Mouse (Mus musculus) MEL-GATA-1-ER (cell line): ENCODE results near the gene Tnfaip8l1.

Experiments
- DNase-seq: peaks from one replicate; pipeline ENCODE4 v3.0.0-alpha.2; 2012; ENCODE audit warnings: low read depth; ENCODE audit errors: extremely low read depth

Tnfaip8l1 gene

GRCm38 (mm10) chr17:56137839-56138613 is 24.3 kb upstream of the Tnfaip8l1 start:
- DNase-seq = no peak

GRCm38 (mm10) chr17:56139355-56139754 is 22.9 kb upstream of the Tnfaip8l1 start:
- no peak for DNase-seq

DNA sequence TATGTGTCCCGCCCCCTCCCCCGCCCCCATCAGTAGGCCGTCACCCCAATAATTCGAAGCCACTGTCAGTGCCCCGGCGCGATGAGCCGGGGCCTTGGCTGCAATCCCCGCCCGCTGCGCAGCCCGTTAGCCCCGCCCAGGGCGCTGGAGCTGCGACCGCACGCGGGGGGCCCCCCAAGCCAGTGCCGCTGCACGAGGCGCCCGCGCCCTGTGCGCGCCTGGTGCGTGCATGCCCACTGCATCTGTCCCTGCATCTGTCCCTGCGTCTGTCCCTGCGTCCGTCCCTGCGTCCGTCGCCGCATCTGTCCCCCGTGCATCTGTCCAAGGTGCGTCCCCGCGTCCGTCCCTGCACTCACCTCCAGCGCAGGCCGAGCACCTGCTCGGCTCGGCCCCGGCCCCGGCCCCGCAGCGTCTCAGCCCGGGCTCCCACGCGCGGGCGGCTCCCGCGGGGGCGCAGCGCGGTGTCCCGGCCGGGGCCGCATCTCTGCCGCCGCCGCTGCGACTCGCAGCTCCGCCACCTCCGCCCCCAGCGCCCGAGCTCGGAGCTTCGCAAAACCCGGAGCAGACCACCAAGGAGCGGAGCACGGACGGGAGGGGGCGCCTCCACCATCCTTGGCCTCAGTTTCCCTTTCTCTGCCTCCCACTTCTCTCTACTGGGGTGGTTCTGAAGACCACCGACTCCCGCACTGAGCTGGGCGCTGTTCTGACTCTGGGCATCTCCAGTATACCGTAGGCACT is 22.2 kb upstream of the Tnfaip8l1 start, which contains the start of gene Sema6b:
TSS of gene Sema6b (minus strand) at position 486 of the 738 bp plus-strand sequence.
- DNase-seq = no peak

- DNase-seq = no peak
These were observed 20.3 kb upstream of the Tnfaip8l1 start for GRCm38 (mm10) chr17:56141702-56142605.

- no peak for DNase-seq
These were observed 17.7 kb upstream of the Tnfaip8l1 start for GRCm38 (mm10) chr17:56144546-56144945.

DNA sequence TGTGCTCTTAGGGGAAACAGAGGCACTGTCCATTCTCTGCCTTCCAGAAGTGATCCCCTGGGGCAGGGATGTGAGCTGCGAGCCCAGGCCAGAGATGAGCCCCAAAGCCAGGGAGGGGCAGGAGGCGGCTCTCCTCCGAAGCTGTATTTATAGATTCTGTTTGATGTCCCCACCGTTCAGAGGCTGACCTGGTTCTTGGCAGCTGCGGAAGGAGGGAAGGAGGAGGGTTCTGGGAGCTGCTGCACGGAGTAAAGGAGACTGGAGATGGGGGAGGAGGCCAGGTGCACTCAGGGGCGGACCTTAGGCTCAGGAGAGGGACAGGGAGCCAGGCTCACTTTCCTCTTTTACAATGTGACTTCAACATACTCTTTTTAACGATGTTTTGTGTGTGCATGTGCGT is 16.1 kb upstream of the Tnfaip8l1 start:
- no peak for DNase-seq

DNA sequence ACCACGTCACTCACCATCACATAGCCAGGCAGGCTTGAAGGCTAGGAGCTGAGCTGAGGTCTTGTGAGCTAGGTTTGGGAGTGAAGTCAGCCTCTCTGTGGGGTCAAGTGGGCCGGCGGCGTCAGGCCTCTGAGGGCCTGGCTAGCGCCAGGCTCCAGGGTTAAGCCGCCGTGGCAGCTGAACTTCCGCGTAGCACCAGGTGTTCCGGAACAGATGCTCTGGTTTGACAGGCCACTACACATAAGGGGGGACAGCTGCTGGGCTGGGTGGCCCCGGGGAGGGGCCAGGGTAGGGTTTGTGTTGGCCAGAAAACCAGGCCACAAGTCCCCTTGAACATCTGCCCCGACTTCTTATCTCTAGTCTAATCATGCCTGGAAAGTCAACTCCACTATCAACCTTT is 14.9 kb upstream of the Tnfaip8l1 start:
- no peak for DNase-seq

- DNase-seq = no peak
These were observed 14.0 kb upstream of the Tnfaip8l1 start for GRCm38 (mm10) chr17:56148280-56148679.

- DNase-seq = no peak
These were observed 13.3 kb upstream of the Tnfaip8l1 start for GRCm38 (mm10) chr17:56148790-56149618.

GRCm38 (mm10) chr17:56149897-56150296 is 12.4 kb upstream of the Tnfaip8l1 start:
- DNase-seq = no peak

DNA sequence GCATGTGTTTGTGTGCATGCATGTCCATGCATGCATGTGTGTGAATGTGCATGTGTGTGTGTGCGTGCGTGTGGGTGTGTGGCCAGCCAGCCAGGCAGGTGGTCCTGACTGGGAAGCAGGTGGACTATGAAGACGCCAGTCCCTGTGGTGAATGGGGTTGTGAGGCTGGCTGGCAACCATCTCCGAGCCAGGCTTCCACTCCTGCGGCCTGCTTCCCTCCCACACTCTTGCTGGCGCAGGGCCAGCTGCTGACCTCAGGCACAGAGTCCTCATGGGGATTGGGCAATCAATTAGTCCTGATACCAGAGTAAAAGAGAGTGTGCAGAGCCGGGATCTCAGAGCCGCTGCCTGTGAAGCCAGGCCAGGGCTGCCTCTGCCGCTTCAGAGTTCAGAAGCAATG is 8.6 kb upstream of the Tnfaip8l1 start:
- no peak for DNase-seq

DNA sequence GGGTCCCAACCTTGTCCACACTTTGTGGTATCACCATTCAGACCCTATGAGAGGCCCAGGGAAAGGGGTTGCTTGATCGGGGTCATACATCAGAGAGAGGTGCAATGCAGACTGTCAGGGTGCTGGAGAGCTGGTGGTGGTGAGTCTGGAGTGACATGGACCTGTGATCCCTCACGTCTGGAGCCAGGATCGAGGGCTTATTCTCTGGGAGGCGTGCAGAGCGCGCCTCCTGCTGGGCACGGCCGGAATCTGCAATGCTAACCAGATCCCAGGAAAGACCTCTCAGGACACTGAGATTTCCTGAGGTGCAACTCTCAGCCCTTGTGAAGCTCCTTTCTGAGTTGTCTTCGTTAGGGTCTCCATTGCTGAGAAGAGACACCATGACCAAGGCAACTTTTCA is 2.5 kb upstream of the Tnfaip8l1 start:
- no peak for DNase-seq

DNA sequence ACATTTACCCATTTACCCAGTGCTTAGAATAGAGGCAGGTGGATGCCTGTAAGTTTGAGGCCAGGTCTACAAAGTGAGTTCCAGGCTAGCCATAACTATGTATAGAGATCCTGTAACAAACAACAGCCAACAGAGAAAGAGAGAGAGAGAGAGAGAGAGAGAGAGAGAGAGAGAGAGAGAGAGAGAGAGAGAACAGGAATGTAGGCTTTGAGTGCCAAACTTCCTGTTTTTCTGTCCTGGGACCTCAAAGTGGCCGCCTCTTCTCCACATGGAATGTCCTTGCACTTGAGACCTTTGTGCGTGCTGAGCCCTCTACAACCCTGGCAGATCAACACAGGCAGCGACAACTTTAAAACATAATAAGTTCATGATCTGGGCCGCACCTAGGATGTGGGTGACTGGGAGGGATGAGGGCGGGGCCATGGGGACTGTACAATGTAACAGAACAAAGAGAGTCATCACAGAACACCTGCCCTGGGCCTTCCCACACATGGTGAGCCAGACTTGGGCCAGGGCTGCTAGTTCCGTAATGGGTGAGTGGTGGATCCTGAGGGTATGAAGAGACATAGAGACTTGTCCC is 1.3 kb downstream of the Tnfaip8l1 start:
- no peak for DNase-seq

DNA sequence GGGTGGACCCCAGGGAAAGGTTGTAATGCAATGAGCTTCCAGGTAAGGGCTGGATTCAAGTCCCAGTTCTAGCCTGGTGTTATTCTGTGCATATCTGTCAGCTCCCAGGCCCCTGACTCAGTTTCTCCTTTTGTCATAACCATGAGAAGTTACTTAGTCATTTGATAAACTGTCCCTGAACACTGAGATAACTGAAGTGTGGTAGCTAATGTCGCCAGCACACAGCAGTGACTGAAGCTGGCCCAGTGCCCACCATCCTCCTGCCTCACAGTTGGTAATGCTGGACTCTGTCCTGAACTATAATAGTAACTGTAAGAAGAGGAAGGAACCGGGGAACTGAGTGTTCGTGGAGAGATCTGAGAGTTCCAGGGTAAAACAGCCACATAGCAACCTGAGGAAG is 2.2 kb downstream of the Tnfaip8l1 start:
- DNase-seq = no peak

DNA sequence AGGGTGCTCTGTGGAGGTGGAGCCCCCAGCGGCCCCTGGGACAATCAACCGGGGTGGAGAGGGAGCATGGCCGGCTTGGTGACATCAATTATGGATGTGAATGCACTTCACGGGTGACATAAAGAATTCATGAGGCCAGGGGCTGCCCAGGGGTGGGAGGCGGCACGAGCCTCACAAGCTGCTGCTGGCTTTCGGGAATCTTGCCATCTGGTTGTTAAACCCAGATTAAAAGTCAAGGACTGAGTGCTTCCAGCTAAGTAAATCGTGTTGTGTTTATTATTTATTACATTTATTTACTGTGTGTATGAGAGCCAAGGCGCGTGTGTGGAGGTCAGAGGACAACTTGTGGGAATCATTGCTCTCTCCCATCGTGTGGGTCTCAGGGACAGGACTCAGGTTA is 3.4 kb downstream of the Tnfaip8l1 start:
- DNase-seq = no peak

DNA sequence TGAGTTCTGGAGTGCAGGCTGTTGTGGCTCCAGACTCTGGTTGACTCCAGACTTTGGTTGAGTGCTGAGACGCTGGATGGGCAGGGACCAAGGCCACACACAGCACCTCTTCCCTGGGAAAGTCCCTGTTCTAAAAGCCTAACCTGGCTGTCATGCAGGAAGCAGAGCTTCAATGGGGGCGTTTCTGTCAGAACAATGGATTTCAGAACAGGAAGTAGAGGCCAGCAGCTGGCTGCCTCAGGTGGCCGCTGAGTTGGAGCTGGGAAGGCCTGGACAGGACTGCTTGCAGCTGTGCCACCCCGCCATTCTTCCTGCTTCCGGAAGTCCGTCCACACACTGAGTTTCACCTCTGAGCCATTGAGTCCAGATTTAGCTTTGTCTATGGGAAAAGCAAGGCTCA is 7.6 kb downstream of the Tnfaip8l1 start:
- no peak for DNase-seq

- DNase-seq = no peak
These were observed 8.4 kb downstream of the Tnfaip8l1 start for GRCm38 (mm10) chr17:56170636-56171035.

DNA sequence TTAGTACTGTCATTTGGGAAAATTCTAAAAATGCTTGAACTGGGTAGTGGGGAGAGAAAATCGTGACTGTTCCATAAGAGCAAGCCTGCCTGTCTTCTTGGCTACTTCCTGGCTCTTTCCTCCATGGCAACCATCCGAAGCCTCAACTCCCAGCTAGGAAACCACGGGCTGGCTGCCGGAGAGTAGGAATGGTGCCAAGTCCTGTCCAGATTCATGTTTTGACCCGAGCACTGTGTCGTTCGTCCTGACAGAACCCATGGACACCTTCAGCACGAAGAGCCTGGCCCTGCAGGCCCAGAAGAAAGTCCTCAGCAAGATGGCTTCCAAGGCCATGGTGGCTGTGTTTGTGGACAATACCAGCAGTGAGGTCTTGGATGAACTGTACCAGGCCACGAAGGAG is 9.2 kb downstream of the Tnfaip8l1 start:
- no peak for DNase-seq

DNA sequence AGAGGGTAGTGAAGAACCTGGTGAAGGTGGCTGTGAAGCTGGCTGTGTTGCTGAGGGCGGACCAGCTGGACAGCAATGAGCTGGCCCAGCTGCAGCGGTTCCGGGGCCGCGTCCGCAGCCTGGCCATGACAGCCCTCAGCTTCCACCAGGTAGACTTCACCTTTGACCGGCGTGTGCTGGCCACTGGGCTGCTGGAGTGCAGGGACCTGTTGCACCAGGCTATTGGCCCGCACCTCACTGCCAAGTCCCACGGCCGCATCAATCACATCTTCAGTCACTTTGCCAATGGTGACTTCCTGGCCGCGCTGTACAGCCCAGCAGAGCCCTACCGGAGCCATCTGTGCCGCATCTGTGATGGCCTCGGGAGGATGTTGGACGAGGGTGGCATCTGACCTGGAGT is 9.6 kb downstream of the Tnfaip8l1 start:
- no peak for DNase-seq

DNA sequence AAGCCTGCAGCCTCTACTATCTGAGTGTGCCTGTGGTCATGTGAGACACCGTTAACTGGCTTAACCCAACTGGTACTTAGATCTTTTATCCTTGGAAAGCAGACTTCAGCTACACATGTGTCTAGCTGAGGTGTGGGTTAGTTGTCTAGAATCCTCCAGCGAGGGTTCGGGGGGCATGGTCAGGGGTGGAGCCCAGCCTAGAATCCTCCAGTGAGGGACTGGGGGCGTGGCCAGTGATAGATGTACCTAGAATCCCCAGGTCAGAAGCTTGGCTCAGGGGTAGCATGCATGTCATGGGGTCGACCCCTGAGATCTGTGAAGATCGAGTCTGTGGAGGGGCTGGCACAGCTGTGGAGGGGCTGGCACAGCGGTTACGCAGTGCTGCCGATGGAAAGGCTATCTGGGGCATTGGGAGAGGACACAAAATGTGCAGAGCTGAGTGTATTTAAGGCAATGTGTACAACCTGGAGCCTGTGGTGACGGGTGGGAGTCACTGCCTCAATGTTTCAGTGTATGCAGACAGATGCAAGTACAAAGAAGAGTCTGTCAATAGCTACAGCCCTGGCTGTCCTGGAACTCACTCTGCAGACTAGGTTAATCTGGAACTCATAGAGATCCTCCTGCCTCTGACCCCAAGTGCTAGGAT is 11.2 kb downstream of the Tnfaip8l1 start:
- no peak for DNase-seq
